Mouse (Mus musculus) heart, embryonic 11.5 days (tissue): ENCODE results near the gene Flywch1. TPM values are rescaled to one million over a fixed set of nuclear protein-coding genes. Genes with fewer than 3 reads are reported as not detected.
A peak's percentile ranks its signal among the peaks of the same experiment; 100 is the strongest.

Experiments used
- ATAC-seq: fragments of 200-750 bp; cut with Nextera tagmentation; replicated peaks from 2 replicates; pipeline ENCODE4 v1.8.0; 2017; ENCODE audit warnings: moderate library complexity; ENCODE audit not compliant: insufficient number of reproducible peaks, low FRiP score, low TSS enrichment
- H3K27ac ChIP-seq: fragments of 300-500 bp; sonication (generic); 2 replicates; pipeline ENCODE4 v1.5.1; 2014; ENCODE audit warnings: mild to moderate bottlenecking, low read depth, low read length
- H3K27me3 ChIP-seq: fragments of 300-500 bp; sonication (generic); 2 replicates; pipeline ENCODE4 v1.6.1; 2014; ENCODE audit warnings: mild to moderate bottlenecking, low read length, mixed read lengths; ENCODE audit not compliant: control insufficient read depth, insufficient read depth
- H3K36me3 ChIP-seq: fragments of 300-500 bp; sonication (generic); 2 replicates; pipeline ENCODE4 v1.6.1; 2014; ENCODE audit warnings: mild to moderate bottlenecking, low read length, moderate library complexity, mixed read lengths; ENCODE audit not compliant: control insufficient read depth, insufficient read depth
- H3K4me1 ChIP-seq: fragments of 300-500 bp; sonication (generic); 2 replicates; pipeline ENCODE4 v1.6.1; 2014; ENCODE audit warnings: low read length; ENCODE audit not compliant: control insufficient read depth, insufficient read depth
- H3K4me2 ChIP-seq: fragments of 300-500 bp; sonication (generic); 2 replicates; pipeline ENCODE4 v1.6.1; 2014; ENCODE audit warnings: mild to moderate bottlenecking, moderate library complexity
- H3K4me3 ChIP-seq: fragments of 300-500 bp; sonication (generic); 2 replicates; pipeline ENCODE4 v1.5.1; 2014; ENCODE audit warnings: low read depth, low read length
- H3K9ac ChIP-seq: fragments of 300-500 bp; sonication (generic); 2 replicates; pipeline ENCODE4 v1.6.1; 2014; ENCODE audit warnings: mild to moderate bottlenecking, low read depth, low read length, moderate library complexity
- H3K9me3 ChIP-seq: fragments of 300-500 bp; sonication (generic); replicated peaks from 2 replicates; pipeline ENCODE4 v1.6.1; 2016; ENCODE audit warnings: low read length; ENCODE audit not compliant: control insufficient read depth
- WGBS: fragments of 180-500 bp; shearing (Covaris S2); extraction: QIAGEN DNeasy Blood & Tissue Kit; methylation state at CpG from one replicate; pipeline ENCODE4 v1.1.7; 2014; ENCODE audit not compliant: insufficient replicate concordance; 5-methylcytosine and 5-hydroxymethylcytosine counted together
- polyA plus RNA-seq: library from polyadenylated mRNA; unstranded; fragments of >200 nt; fragmentation: Nextera tagmentation; extraction: Ambion mirVana; gene quantifications from 2 replicates; pipeline ENCODE4 v1.2.1, GENCODE M21; 2014

The Flywch1 gene
- polyA plus RNA-seq, 1 experiment from 2014 or later, result 60.5 TPM

- peaks cover 36% of the 10 kb centered on the region for H3K27me3 ChIP-seq
- peaks cover 12% of the 10 kb centered on the region for H3K36me3 ChIP-seq
- H3K4me2 ChIP-seq, result peak overlapping the region; percentile 51
- no peak overlapping the region for H3K27ac ChIP-seq
- 0 out of 2 replicates have a peak overlapping the region, but pooled peaks have one; percentile 4 for H3K4me3 ChIP-seq
- ATAC-seq, result no peak
- no peak overlapping the region for H3K9ac ChIP-seq
- H3K4me1 ChIP-seq, result peaks cover 14% of the 10 kb centered on the region
- H3K9me3 ChIP-seq, result no peaks in the 10 kb centered on the region
- WGBS, result 75% methylated on average over 11 of the region's 11 CpGs
Measured at GRCm38 (mm10) chr17:23749400-23750191, 21.8 kb downstream of the Flywch1 start.

GRCm38 (mm10) chr17:23748631-23749391 lies 22.6 kb downstream of the Flywch1 start:
- peaks cover 12% of the 10 kb centered on the region for H3K36me3 ChIP-seq
- peak overlapping the region; percentile 51 for H3K4me2 ChIP-seq
- H3K4me1 ChIP-seq, result peaks cover 15% of the 10 kb centered on the region
- peaks cover 43% of the 10 kb centered on the region for H3K27me3 ChIP-seq
- ATAC-seq, result no peak
- H3K9me3 ChIP-seq, result no peaks in the 10 kb centered on the region
- no peak overlapping the region for H3K9ac ChIP-seq
- 33% methylated on average over 10 of the region's 10 CpGs for WGBS
- 0 out of 2 replicates have a peak overlapping the region, but pooled peaks have one; percentile 4 for H3K4me3 ChIP-seq
- no peak overlapping the region for H3K27ac ChIP-seq

GRCm38 (mm10) chr17:23748026-23748425 lies 23.4 kb downstream of the Flywch1 start:
- peaks cover 6% of the 10 kb centered on the region for H3K36me3 ChIP-seq
- H3K27ac ChIP-seq, result no peak overlapping the region
- ATAC-seq, result no peak
- H3K9ac ChIP-seq, result no peak overlapping the region
- peaks cover 15% of the 10 kb centered on the region for H3K4me1 ChIP-seq
- no peak overlapping the region for H3K4me3 ChIP-seq
- H3K27me3 ChIP-seq, result peaks cover 51% of the 10 kb centered on the region
- no peak overlapping the region for H3K4me2 ChIP-seq
- no peaks in the 10 kb centered on the region for H3K9me3 ChIP-seq
- WGBS, result 24% methylated on average over 6 of the region's 6 CpGs

GRCm38 (mm10) chr17:23747471-23747870 lies 23.9 kb downstream of the Flywch1 start:
- no peak overlapping the region for H3K27ac ChIP-seq
- ATAC-seq, result no peak
- peaks cover 15% of the 10 kb centered on the region for H3K4me1 ChIP-seq
- H3K4me3 ChIP-seq, result no peak overlapping the region
- 72% methylated on average over 3 of the region's 3 CpGs for WGBS
- H3K27me3 ChIP-seq, result peaks cover 57% of the 10 kb centered on the region
- H3K36me3 ChIP-seq, result peaks cover 3% of the 10 kb centered on the region; the same call in 1 of the 2 replicates
- no peak overlapping the region for H3K9ac ChIP-seq
- H3K9me3 ChIP-seq, result no peaks in the 10 kb centered on the region
- H3K4me2 ChIP-seq, result no peak overlapping the region

GRCm38 (mm10) chr17:23746767-23747166 lies 24.6 kb downstream of the Flywch1 start:
- H3K4me1 ChIP-seq, result peaks cover 17% of the 10 kb centered on the region
- no peak for ATAC-seq
- H3K4me2 ChIP-seq, result no peak overlapping the region
- no peak overlapping the region for H3K4me3 ChIP-seq
- H3K27me3 ChIP-seq, result peaks cover 64% of the 10 kb centered on the region
- H3K9me3 ChIP-seq, result no peaks in the 10 kb centered on the region
- H3K9ac ChIP-seq, result no peak overlapping the region
- no peak overlapping the region for H3K27ac ChIP-seq
- H3K36me3 ChIP-seq, result no peaks in the 10 kb centered on the region; the same call in 1 of the 2 replicates
- 68% methylated on average over 3 of the region's 3 CpGs for WGBS

GRCm38 (mm10) chr17:23746311-23746710 lies 25.1 kb downstream of the Flywch1 start:
- ATAC-seq, result no peak
- no peaks in the 10 kb centered on the region; the same call in 1 of the 2 replicates for H3K36me3 ChIP-seq
- H3K27me3 ChIP-seq, result peaks cover 68% of the 10 kb centered on the region
- peak overlapping the region; percentile 52; the same call in 1 of the 2 replicates for H3K4me2 ChIP-seq
- no peak overlapping the region for H3K4me3 ChIP-seq
- peaks cover 17% of the 10 kb centered on the region for H3K4me1 ChIP-seq
- H3K9me3 ChIP-seq, result no peaks in the 10 kb centered on the region
- no peak overlapping the region for H3K9ac ChIP-seq
- 1% methylated on average over 12 of the region's 12 CpGs for WGBS
- no peak overlapping the region for H3K27ac ChIP-seq

- Histone ChIP-seq H3K4me3 (peak within 1 kb of the TSS; percentile 25), H3K4me2 (peak within 1 kb of the TSS; percentile 52), H3K9me3 (no peaks in the 10 kb centered on the region), H3K36me3 (no peaks in the 10 kb centered on the region), H3K9ac (no peak within 1 kb of the TSS), H3K4me1 (peaks cover 18% of the 10 kb centered on the region), H3K27me3 (peaks cover 76% of the 10 kb centered on the region), H3K27ac (no peak within 1 kb of the TSS)
- no peak for ATAC-seq
- 1% methylated on average over 39 of the region's 45 CpGs for WGBS
Measured at GRCm38 (mm10) chr17:23745301-23746251, 25.8 kb downstream of the Flywch1 start, which contains the start of gene Kremen2. TSS of gene Kremen2 (minus strand) at chr17:23745833.

- WGBS, result 4% methylated on average over 14 of the region's 14 CpGs
- Histone ChIP-seq H3K4me1 (peaks cover 22% of the 10 kb centered on the region), H3K36me3 (no peaks in the 10 kb centered on the region), H3K27me3 (peaks cover 84% of the 10 kb centered on the region), H3K27ac (no peak overlapping the region), H3K4me2 (peak overlapping the region; percentile 52; the same call in 1 of the 2 replicates), H3K4me3 (peak overlapping the region; percentile 25; the same call in 1 of the 2 replicates), H3K9me3 (no peaks in the 10 kb centered on the region), H3K9ac (no peak overlapping the region)
- ATAC-seq, result no peak
Measured at GRCm38 (mm10) chr17:23744651-23745050, 26.8 kb downstream of the Flywch1 start.
